Mouse (Mus musculus) liver, postnatal 0 days (tissue): ENCODE measurements around the gene Tmco2.
"Not testable (repeated sequence)": the region's sequence is repeated elsewhere in the genome, so short reads cannot be mapped to it uniquely, and the experiment has no call there.

Source experiments
- CTCF ChIP-seq: sonication (generic); IDR thresholded peaks from 2 replicates; pipeline ENCODE4 v1.5.1; 2016; ENCODE audit warnings: antibody characterized with exemption, low read depth
- EP300 ChIP-seq: IDR thresholded peaks from 2 replicates; pipeline ENCODE4 v1.6.1; 2016; ENCODE audit warnings: antibody characterized with exemption, low read depth, mild to moderate bottlenecking

DNA sequence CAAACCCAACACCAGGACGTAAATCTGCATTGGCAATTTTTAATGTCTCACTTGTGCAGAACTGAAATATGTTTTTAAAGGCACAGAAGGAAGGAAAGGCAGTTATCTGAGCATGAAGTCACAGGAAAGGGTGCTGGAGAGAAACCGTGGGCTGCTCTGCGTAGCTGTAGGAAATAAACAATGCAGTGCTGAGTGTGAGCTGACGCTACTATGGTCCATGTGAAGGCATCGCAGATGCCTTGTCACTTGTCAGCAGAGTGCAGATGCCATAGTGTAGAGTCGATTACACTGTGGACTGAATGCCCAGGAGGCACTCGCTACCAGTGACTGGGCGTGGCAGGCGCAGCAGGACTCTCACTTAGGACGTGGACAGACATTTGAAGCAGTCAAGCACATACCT, 49.8 kb downstream of the Tmco2 start:
- not testable (repeated sequence) for TF ChIP-seq CTCF, EP300
